10 mouse cellular contexts compared by ENCODE assay signal in genomic region chr11:60412173-60412572, GRCm38 (mm10). TPM values are rescaled to one million over a fixed set of nuclear protein-coding genes. Genes with fewer than 3 reads are reported as not detected.
DNase-seq lines count a peak whose midpoint lies in the region; ATAC-seq and TF ChIP-seq lines count a peak whose summit lies in the region.
"Had no signal": no experiment of that assay in that cellular context is flagged by ENCODE, and none has a peak within 500 bp of the region (broad histone marks: within the 10 kb centered on the region; RNA-seq: fewer than 3 reads in every experiment).

No protein-coding gene starts in this region.

- H3K4me2 ChIP-seq in kidney, embryonic 14.5 days (replicated peaks; ENCODE audit: low read depth, low read length), result no peak overlapping the region
- H3K4me2 ChIP-seq: neural tube, embryonic 12.5 days had no signal

- no peak overlapping the region for H3K27ac ChIP-seq in kidney, embryonic 14.5 days (ENCODE audit: low read depth, low read length)
- H3K27ac ChIP-seq: neural tube, embryonic 12.5 days had no signal

- H3K4me1 ChIP-seq in kidney, embryonic 14.5 days (ENCODE audit: control insufficient read depth, insufficient read depth, low read length), result peaks cover 8% of the 10 kb centered on the region
- H3K4me1 ChIP-seq in G1E (ENCODE audit: insufficient read depth, low read depth, low read length), result peaks cover 21% of the 10 kb centered on the region

- H3K36me3 ChIP-seq in kidney, embryonic 14.5 days (ENCODE audit: control insufficient read depth, insufficient read depth, low read length), result peaks cover 25% of the 10 kb centered on the region
- H3K36me3 ChIP-seq in G1E (replicated peaks), result peaks cover 63% of the 10 kb centered on the region

- H3K4me3 ChIP-seq in kidney, embryonic 14.5 days (ENCODE audit: low read length), result no peak overlapping the region
- no peak overlapping the region for H3K4me3 ChIP-seq in G1E (ENCODE audit: low read depth, low read length)
- H3K4me3 ChIP-seq: neural tube, embryonic 12.5 days had no signal

- WGBS in kidney, embryonic 14.5 days, result 12% methylated on average over 3 of the region's 3 CpGs

- no peak for ATAC-seq in kidney, embryonic 14.5 days (ENCODE audit: low FRiP score, low TSS enrichment)
- ATAC-seq in G1E (ENCODE audit: extremely low read depth, insufficient number of reproducible peaks, low FRiP score, poor library complexity, severe bottlenecking), result no peak
- no peak for ATAC-seq in erythroid progenitor cell, adult 5-6 weeks (replicated peaks; ENCODE audit: low FRiP score, poor library complexity, severe bottlenecking)

- TF ChIP-seq CTCF in G1E (IDR thresholded peaks at IDR 0.05; ENCODE audit: low read depth, low read length), result no peak

- H3K27me3 ChIP-seq in kidney, embryonic 14.5 days (ENCODE audit: control insufficient read depth, insufficient read depth, low read length), result no peaks in the 10 kb centered on the region
- H3K27me3 ChIP-seq in G1E (ENCODE audit: insufficient read depth, low read length), result no peaks in the 10 kb centered on the region
- H3K27me3 ChIP-seq: neural tube, embryonic 12.5 days had no signal

- H3K9ac ChIP-seq in kidney, embryonic 14.5 days (ENCODE audit: low read depth, low read length), result no peak overlapping the region
- H3K9ac ChIP-seq: neural tube, embryonic 12.5 days had no signal

- H3K9me3 ChIP-seq in kidney, embryonic 14.5 days (ENCODE audit: control insufficient read depth, low read length), result no peaks in the 10 kb centered on the region
- no peaks in the 10 kb centered on the region for H3K9me3 ChIP-seq in G1E (replicated peaks)
- H3K9me3 ChIP-seq: neural tube, embryonic 12.5 days had no signal

- DNase-seq in kidney, adult 18-20 months, result peak; percentile 50
- peak; percentile 25 for DNase-seq in G1E (ENCODE audit: low spot score)
- peak; percentile 82 for DNase-seq in brain, adult 2 months (ENCODE audit: low read depth, low spot score)
- peak; percentile 44 to 76 for DNase-seq in frontal cortex, postnatal 36 days (ENCODE audit: low spot score in 2 of 2)
- peak; percentile 43 to 82 for DNase-seq in layer of hippocampus, postnatal 25 days (ENCODE audit: extremely low spot score in 1 of 2, low spot score in 1 of 2)
- peak; percentile 54 for DNase-seq in retina, adult 2 months (ENCODE audit: low read depth, low spot score)

RNA-seq across cellular contexts. Expression of gene Gid4, which starts 4.8 kb away (rescaled TPM):
- polyA plus RNA-seq in kidney, embryonic 14.5 days (2014; fragmentation: Nextera tagmentation; extraction: Ambion mirVana), result 20.0 and 33.4 TPM in 2 replicates
- total RNA-seq in G1E (2014; fragmentation: Nextera tagmentation), result 34.1 and 38.5 TPM in 2 replicates
- total RNA-seq in G1E (2017), result 24.3 and 25.6 TPM in 2 replicates
- polyA plus RNA-seq in G1E (2012), result 10.2 and 16.9 TPM in 2 replicates
- total RNA-seq in layer of hippocampus, postnatal 25 days (2021), result 10 to 100 TPM; 50.1 to 53.8 TPM
- total RNA-seq in erythroid progenitor cell, adult 5-6 weeks (2015; ENCODE audit: low replicate concordance), result 6.8 and 12.6 TPM in 2 replicates
- 8.2 and 13.0 TPM in 2 replicates for total RNA-seq in erythroid progenitor cell, adult 5-6 weeks (2017; ENCODE audit: low replicate concordance)

RNA-seq across cellular contexts. Expression of gene Atpaf2, which starts 6.1 kb away (rescaled TPM):
- 46.5 and 54.9 TPM in 2 replicates for polyA plus RNA-seq in kidney, embryonic 14.5 days (2014; fragmentation: Nextera tagmentation; extraction: Ambion mirVana)
- 33.6 and 48.0 TPM in 2 replicates for total RNA-seq in G1E (2014; fragmentation: Nextera tagmentation)
- total RNA-seq in G1E (2017), result 71.2 and 71.6 TPM in 2 replicates
- 55.1 and 56.4 TPM in 2 replicates for polyA plus RNA-seq in G1E (2012)
- total RNA-seq in layer of hippocampus, postnatal 25 days (2021), result 10 to 100 TPM; 29.1 to 31.4 TPM
- 11.9 and 12.2 TPM in 2 replicates for total RNA-seq in erythroid progenitor cell, adult 5-6 weeks (2015; ENCODE audit: low replicate concordance)
- 21.1 and 31.8 TPM in 2 replicates for total RNA-seq in erythroid progenitor cell, adult 5-6 weeks (2017; ENCODE audit: low replicate concordance)

RNA-seq across cellular contexts. Expression of gene Drg2, which starts 42.2 kb away (rescaled TPM):
- polyA plus RNA-seq in kidney, embryonic 14.5 days (2014; fragmentation: Nextera tagmentation; extraction: Ambion mirVana), result 118 and 123 TPM in 2 replicates
- total RNA-seq in G1E (2014; fragmentation: Nextera tagmentation) (52.1 and 55.7 TPM in 2 replicates), G1E (2017) (42.0 and 57.6 TPM in 2 replicates)
- 56.3 and 62.0 TPM in 2 replicates for polyA plus RNA-seq in G1E (2012)
- 10 to 100 TPM; 70.2 to 72.7 TPM for total RNA-seq in layer of hippocampus, postnatal 25 days (2021)
- 9.6 and 9.7 TPM in 2 replicates for total RNA-seq in erythroid progenitor cell, adult 5-6 weeks (2015; ENCODE audit: low replicate concordance)
- total RNA-seq in erythroid progenitor cell, adult 5-6 weeks (2017; ENCODE audit: low replicate concordance), result 4.6 and 25.8 TPM in 2 replicates

RNA-seq across cellular contexts. Expression of gene Myo15, which starts 57.0 kb away (rescaled TPM):
- polyA plus RNA-seq in kidney, embryonic 14.5 days (2014; fragmentation: Nextera tagmentation; extraction: Ambion mirVana), result 0.33 and 0.38 TPM in 2 replicates
- total RNA-seq in G1E (2014; fragmentation: Nextera tagmentation), result 0.08 and 0.10 TPM in 2 replicates
- 0.05 and 0.17 TPM in 2 replicates for total RNA-seq in G1E (2017)
- polyA plus RNA-seq in G1E (2012), result 0.03 TPM in 1 of 2 replicates, not detected in the other
- total RNA-seq in layer of hippocampus, postnatal 25 days (2021), result under 1 TPM; 0.05 to 0.09 TPM
- 0.72 and 2.1 TPM in 2 replicates for total RNA-seq in erythroid progenitor cell, adult 5-6 weeks (2015; ENCODE audit: low replicate concordance)
- 3.9 and 5.4 TPM in 2 replicates for total RNA-seq in erythroid progenitor cell, adult 5-6 weeks (2017; ENCODE audit: low replicate concordance)
- total RNA-seq: gastrocnemius, postnatal 36 days had no signal

RNA-seq across cellular contexts. Expression of gene Drc3, which starts 59.0 kb away (rescaled TPM):
- polyA plus RNA-seq in kidney, embryonic 14.5 days (2014; fragmentation: Nextera tagmentation; extraction: Ambion mirVana), result 1.3 and 1.5 TPM in 2 replicates
- 1.1 TPM in 1 of 2 replicates, not detected in the other for total RNA-seq in G1E (2014; fragmentation: Nextera tagmentation)
- total RNA-seq in G1E (2017), result 0.99 and 1.4 TPM in 2 replicates
- polyA plus RNA-seq in G1E (2012), result 0.07 TPM in 2 replicates
- 1 to 10 TPM; 5.3 to 5.9 TPM for total RNA-seq in layer of hippocampus, postnatal 25 days (2021)
- not detected in 2 replicates for total RNA-seq in erythroid progenitor cell, adult 5-6 weeks (2015; ENCODE audit: low replicate concordance)
- total RNA-seq in erythroid progenitor cell, adult 5-6 weeks (2017; ENCODE audit: low replicate concordance), result not detected in 2 replicates

Comparison
In these comparisons a context has a peak if more than half of its experiments do, and no peak if none do; other contexts are left out.
1. DNase-seq: peak in every context shown above with its lines; median percentile 82 in brain, adult 2 months; 62 in layer of hippocampus, postnatal 25 days; 60 in frontal cortex, postnatal 36 days; 54 in retina, adult 2 months; 50 in kidney, adult 18-20 months; 25 in G1E.